ENCODE assay signal across 20 mouse cellular contexts in genomic region chr19:57802207-57802606, GRCm38 (mm10).
DNase-seq lines count a peak whose midpoint lies in the region; ATAC-seq and TF ChIP-seq lines count a peak whose summit lies in the region.
"Had no signal": no experiment of that assay in that cellular context is flagged by ENCODE, and none has a peak within 500 bp of the region (broad histone marks: within the 10 kb centered on the region; RNA-seq: fewer than 3 reads in every experiment).

No protein-coding gene starts in this region.

- H3K9me3 ChIP-seq in intestine, embryonic 16.5 days (ENCODE audit: control insufficient read depth, low read length) = no peaks in the 10 kb centered on the region
- H3K9me3 ChIP-seq in intestine, postnatal 0 days (ENCODE audit: control insufficient read depth) = no peaks in the 10 kb centered on the region
- no peaks in the 10 kb centered on the region for H3K9me3 ChIP-seq in limb, embryonic 14.5 days (ENCODE audit: control insufficient read depth, low read length)
- H3K9me3 ChIP-seq in limb, embryonic 10.5 days (replicated peaks) = no peaks in the 10 kb centered on the region
- H3K9me3 ChIP-seq in forebrain, postnatal 0 days (ENCODE audit: low read length) = no peaks in the 10 kb centered on the region
- H3K9me3 ChIP-seq: forebrain, embryonic 15.5 days; hindbrain, embryonic 13.5 days; limb, embryonic 15.5 days; liver, embryonic 15.5 days; midbrain, embryonic 12.5 days; neural tube, embryonic 13.5 days had no signal

- WGBS in intestine, embryonic 16.5 days = 66% methylated on average over 9 of the region's 9 CpGs
- WGBS in intestine, postnatal 0 days = 72% methylated on average over 9 of the region's 9 CpGs
- WGBS in limb, embryonic 14.5 days = 78% methylated on average over 9 of the region's 9 CpGs
- WGBS in limb, embryonic 10.5 days = 89% methylated on average over 9 of the region's 9 CpGs
- 73% methylated on average over 9 of the region's 9 CpGs for WGBS in forebrain, postnatal 0 days

- H3K4me1 ChIP-seq in intestine, embryonic 16.5 days (ENCODE audit: control insufficient read depth, insufficient read depth, low read length) = peaks cover 6% of the 10 kb centered on the region
- H3K4me1 ChIP-seq in intestine, postnatal 0 days (replicated peaks; ENCODE audit: control insufficient read depth, insufficient read depth, low read length) = 0 out of 2 replicates have a peak, but pooled peaks cover 4% of the 10 kb centered on the region
- peaks cover 7% of the 10 kb centered on the region for H3K4me1 ChIP-seq in limb, embryonic 14.5 days (ENCODE audit: control insufficient read depth, insufficient read depth, low read length)
- 0 out of 2 replicates have a peak, but pooled peaks cover 2% of the 10 kb centered on the region for H3K4me1 ChIP-seq in limb, embryonic 10.5 days
- no peaks in the 10 kb centered on the region; the same call in 1 of the 2 replicates for H3K4me1 ChIP-seq in forebrain, postnatal 0 days (ENCODE audit: insufficient read depth)
- H3K4me1 ChIP-seq: hindbrain, embryonic 13.5 days; liver, embryonic 15.5 days; midbrain, embryonic 12.5 days; neural tube, embryonic 13.5 days had no signal

- no peak for TF ChIP-seq POLR2A in limb, embryonic 14.5 days (IDR thresholded peaks at IDR 0.05; ENCODE audit: borderline replicate concordance, extremely low read depth, insufficient read depth, insufficient read length)

- no peak overlapping the region for H3K4me3 ChIP-seq in intestine, embryonic 16.5 days (ENCODE audit: low read length)
- no peak overlapping the region for H3K4me3 ChIP-seq in intestine, postnatal 0 days (ENCODE audit: low read depth, low read length)
- no peak overlapping the region for H3K4me3 ChIP-seq in limb, embryonic 14.5 days (replicated peaks; ENCODE audit: low read length)
- no peak overlapping the region for H3K4me3 ChIP-seq in limb, embryonic 10.5 days
- H3K4me3 ChIP-seq in forebrain, postnatal 0 days (ENCODE audit: low read depth, low read length) = no peak overlapping the region
- H3K4me3 ChIP-seq: forebrain, embryonic 15.5 days; hindbrain, embryonic 13.5 days; limb, embryonic 15.5 days; liver, embryonic 15.5 days; midbrain, embryonic 12.5 days; neural tube, embryonic 13.5 days had no signal

- TF ChIP-seq CTCF in intestine, postnatal 0 days (IDR thresholded peaks at IDR 0.05; ENCODE audit: low read depth) = no peak
- TF ChIP-seq CTCF in forebrain, postnatal 0 days (IDR thresholded peaks at IDR 0.05; ENCODE audit: low read depth) = no peak

- no peaks in the 10 kb centered on the region for H3K36me3 ChIP-seq in intestine, embryonic 16.5 days (ENCODE audit: control insufficient read depth, insufficient read depth, low read length)
- H3K36me3 ChIP-seq in intestine, postnatal 0 days (ENCODE audit: control insufficient read depth, insufficient read depth) = peaks cover 3% of the 10 kb centered on the region; the same call in 1 of the 2 replicates
- H3K36me3 ChIP-seq in limb, embryonic 14.5 days (ENCODE audit: control insufficient read depth, insufficient read depth, low read length) = no peaks in the 10 kb centered on the region; the same call in 1 of the 2 replicates
- H3K36me3 ChIP-seq in limb, embryonic 10.5 days = no peaks in the 10 kb centered on the region
- no peaks in the 10 kb centered on the region for H3K36me3 ChIP-seq in forebrain, postnatal 0 days (ENCODE audit: insufficient read depth)
- H3K36me3 ChIP-seq: forebrain, embryonic 15.5 days; hindbrain, embryonic 13.5 days; limb, embryonic 15.5 days; liver, embryonic 15.5 days; neural tube, embryonic 13.5 days had no signal

- peak; percentile 23 for DNase-seq in limb, embryonic 14.5 days (ENCODE audit: low spot score)
- no peak for DNase-seq in limb, embryonic 10.5 days (ENCODE audit: low spot score)
- DNase-seq in 3T3-L1 (ENCODE audit: low read depth, low spot score) (peak; percentile 16), MN1 (ENCODE audit: low spot score) (peak; percentile 54)
- no peak for DNase-seq in forebrain, postnatal 0 days
- DNase-seq: adrenal gland, postnatal 25 days; cerebellum, adult 18-20 months; gastrocnemius, postnatal 36 days; heart, postnatal 10 days; layer of hippocampus, adult 9-11 months; thymus, postnatal 36 days had no signal

- no peaks in the 10 kb centered on the region for H3K27me3 ChIP-seq in intestine, embryonic 16.5 days (replicated peaks; ENCODE audit: control insufficient read depth, insufficient read depth, low read length)
- H3K27me3 ChIP-seq in intestine, postnatal 0 days (replicated peaks; ENCODE audit: control insufficient read depth, insufficient read depth, low read length) = no peaks in the 10 kb centered on the region
- no peaks in the 10 kb centered on the region for H3K27me3 ChIP-seq in limb, embryonic 14.5 days (ENCODE audit: control insufficient read depth, insufficient read depth, low read length)
- no peaks in the 10 kb centered on the region for H3K27me3 ChIP-seq in limb, embryonic 10.5 days (ENCODE audit: low read depth, poor library complexity, severe bottlenecking)
- H3K27me3 ChIP-seq in forebrain, postnatal 0 days (ENCODE audit: insufficient read depth, low read length) = no peaks in the 10 kb centered on the region
- H3K27me3 ChIP-seq: forebrain, embryonic 15.5 days; hindbrain, embryonic 13.5 days; limb, embryonic 15.5 days; liver, embryonic 15.5 days; midbrain, embryonic 12.5 days; neural tube, embryonic 13.5 days had no signal

- no peak overlapping the region for H3K9ac ChIP-seq in intestine, embryonic 16.5 days (ENCODE audit: low read depth, low read length)
- H3K9ac ChIP-seq in intestine, postnatal 0 days (ENCODE audit: low read depth, low read length) = no peak overlapping the region
- no peak overlapping the region for H3K9ac ChIP-seq in limb, embryonic 14.5 days (ENCODE audit: low read depth, low read length, severe bottlenecking)
- H3K9ac ChIP-seq in forebrain, postnatal 0 days = no peak overlapping the region
- H3K9ac ChIP-seq: forebrain, embryonic 15.5 days; hindbrain, embryonic 13.5 days; limb, embryonic 15.5 days; liver, embryonic 15.5 days; midbrain, embryonic 12.5 days; neural tube, embryonic 13.5 days had no signal

- H3K4me2 ChIP-seq in intestine, embryonic 16.5 days (ENCODE audit: low read depth, low read length) = no peak overlapping the region
- H3K4me2 ChIP-seq in intestine, postnatal 0 days (replicated peaks; ENCODE audit: low read depth) = no peak overlapping the region
- H3K4me2 ChIP-seq in limb, embryonic 14.5 days (replicated peaks; ENCODE audit: low read depth, low read length, severe bottlenecking) = no peak overlapping the region
- H3K4me2 ChIP-seq in forebrain, postnatal 0 days (ENCODE audit: low read depth) = no peak overlapping the region
- H3K4me2 ChIP-seq: forebrain, embryonic 15.5 days; hindbrain, embryonic 13.5 days; limb, embryonic 15.5 days; liver, embryonic 15.5 days; midbrain, embryonic 12.5 days; neural tube, embryonic 13.5 days had no signal

- no peak for ATAC-seq in intestine, embryonic 16.5 days
- no peak for ATAC-seq in intestine, postnatal 0 days
- ATAC-seq in limb, embryonic 14.5 days (ENCODE audit: low FRiP score, low read depth) = no peak
- no peak for ATAC-seq in forebrain, postnatal 0 days
- ATAC-seq: activated CD4-positive, CD25-positive, alpha-beta regulatory T cell, adult 4 months; forebrain, embryonic 15.5 days had no signal

- peak overlapping the region; percentile 30; the same call in 1 of the 2 replicates for H3K27ac ChIP-seq in intestine, embryonic 16.5 days (ENCODE audit: low read length)
- H3K27ac ChIP-seq in intestine, postnatal 0 days (ENCODE audit: low read depth, low read length) = no peak overlapping the region
- H3K27ac ChIP-seq in limb, embryonic 14.5 days (replicated peaks; ENCODE audit: low read depth, low read length) = no peak overlapping the region
- H3K27ac ChIP-seq in limb, embryonic 10.5 days = no peak overlapping the region
- no peak overlapping the region for H3K27ac ChIP-seq in forebrain, postnatal 0 days (ENCODE audit: low read depth, low read length)
- H3K27ac ChIP-seq: forebrain, embryonic 15.5 days; hindbrain, embryonic 13.5 days; liver, embryonic 15.5 days; midbrain, embryonic 12.5 days; neural tube, embryonic 13.5 days had no signal

Comparison
In these comparisons a context has a peak if more than half of its experiments do, and no peak if none do; other contexts are left out.
1. DNase-seq: peak in limb, embryonic 14.5 days (single experiment), 3T3-L1 (single experiment) and MN1 (single experiment); none in limb, embryonic 10.5 days (single experiment) and forebrain, postnatal 0 days (single experiment).